Mouse (Mus musculus): Measurements from ENCODE around the gene Hspbp1.

Gene Hspbp1

GRCm38 (mm10) chr7:4625928-4626327 lies 58.9 kb downstream of the Hspbp1 start:
- no peak for DNase-seq

GRCm38 (mm10) chr7:4624343-4624742 lies 60.5 kb downstream of the Hspbp1 start:
- DNase-seq: no peak

- DNase-seq: no peak
Observed at GRCm38 (mm10) chr7:4623544-4624189, 61.2 kb downstream of the Hspbp1 start.

- DNase-seq: no peak
Observed at GRCm38 (mm10) chr7:4619979-4620378, 64.9 kb downstream of the Hspbp1 start.

GRCm38 (mm10) chr7:4613740-4614403 lies 71.0 kb downstream of the Hspbp1 start:
- DNase-seq: no peak

GRCm38 (mm10) chr7:4612956-4613355 lies 71.9 kb downstream of the Hspbp1 start:
- no peak for DNase-seq

- DNase-seq: no peak
Observed at GRCm38 (mm10) chr7:4612386-4612785, 72.5 kb downstream of the Hspbp1 start.

GRCm38 (mm10) chr7:4611921-4612341 lies 72.9 kb downstream of the Hspbp1 start:
- DNase-seq: no peak

GRCm38 (mm10) chr7:4611511-4611910 lies 73.4 kb downstream of the Hspbp1 start:
- DNase-seq: no peak
